Mouse (Mus musculus): ENCODE measurements around the gene Olfr809. TPM values are rescaled to one million over a fixed set of nuclear protein-coding genes. Genes with fewer than 3 reads are reported as not detected.

Olfr809 gene
- not detected in 2 replicates for polyA plus RNA-seq (2015; fragmentation: Nextera tagmentation; extraction: Ambion mirVana)

DNA sequence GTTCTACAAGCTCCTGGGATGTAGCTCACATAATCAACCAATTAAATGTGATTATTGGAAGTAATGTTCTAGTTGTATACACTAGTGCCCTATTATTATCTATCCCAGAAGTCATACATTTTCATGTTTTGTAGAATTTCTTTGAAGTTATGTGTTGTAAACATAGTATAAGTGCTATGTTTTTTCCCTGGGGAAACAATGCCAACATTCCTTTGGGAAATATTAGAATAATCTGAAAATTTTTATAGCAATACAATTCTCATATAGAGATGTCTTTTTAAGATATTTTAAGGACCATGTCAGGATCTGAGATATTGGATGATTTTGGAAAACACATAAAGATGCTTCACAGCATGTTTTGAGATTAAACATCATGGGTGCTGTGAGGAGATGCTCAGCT, at the start of gene Olfr809:
Gene Olfr809 (plus strand): TSS at position 301 of the 400 bp plus-strand sequence.
- Histone ChIP-seq H3K9me3 (no peaks in the 10 kb centered on the region), H3K27ac (no peak within 1 kb of the TSS), H3K4me3 (no peak within 1 kb of the TSS), H3K27me3 (no peaks in the 10 kb centered on the region), H3K4me1 (no peaks in the 10 kb centered on the region), H3K9ac (no peak within 1 kb of the TSS), H3K4me2 (no peak within 1 kb of the TSS), H3K36me3 (no peaks in the 10 kb centered on the region)
- no peak for ATAC-seq (ENCODE audit: borderline replicate concordance, extremely low read depth, low FRiP score, low TSS enrichment)

DNA sequence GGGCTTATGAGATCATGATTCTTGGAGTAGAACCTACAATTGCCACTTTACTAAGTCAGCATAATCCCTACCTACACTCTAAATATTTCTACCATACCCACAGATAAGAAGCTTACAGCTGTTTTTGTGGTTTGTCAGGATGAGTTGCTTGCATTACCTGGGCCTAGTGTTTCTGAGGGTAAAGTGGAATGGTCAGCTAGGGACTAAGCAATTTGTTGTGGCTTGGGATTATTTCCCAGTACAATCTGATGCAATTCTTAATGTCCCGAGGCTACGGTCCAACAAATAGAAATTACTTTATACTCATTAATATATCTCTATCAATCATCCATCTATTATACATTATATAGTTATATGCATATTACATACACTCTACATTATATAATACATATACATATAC, 45.2 kb upstream of the Olfr809 start, which contains the start of gene Olfr805:
Gene Olfr805 (minus strand): TSS at position 101 of the 400 bp plus-strand sequence.
- ATAC-seq (ENCODE audit: borderline replicate concordance, extremely low read depth, low FRiP score, low TSS enrichment) = no peak
- H3K4me3 ChIP-seq = no peak within 1 kb of the TSS
- H3K9me3 ChIP-seq = no peaks in the 10 kb centered on the region
- no peak within 1 kb of the TSS for H3K4me2 ChIP-seq
- H3K27me3 ChIP-seq = no peaks in the 10 kb centered on the region
- H3K36me3 ChIP-seq = no peaks in the 10 kb centered on the region
- H3K4me1 ChIP-seq = no peaks in the 10 kb centered on the region
- H3K27ac ChIP-seq = no peak within 1 kb of the TSS
- no peak within 1 kb of the TSS for H3K9ac ChIP-seq
- 91% methylated on average over 2 of the region's 2 CpGs for WGBS

DNA sequence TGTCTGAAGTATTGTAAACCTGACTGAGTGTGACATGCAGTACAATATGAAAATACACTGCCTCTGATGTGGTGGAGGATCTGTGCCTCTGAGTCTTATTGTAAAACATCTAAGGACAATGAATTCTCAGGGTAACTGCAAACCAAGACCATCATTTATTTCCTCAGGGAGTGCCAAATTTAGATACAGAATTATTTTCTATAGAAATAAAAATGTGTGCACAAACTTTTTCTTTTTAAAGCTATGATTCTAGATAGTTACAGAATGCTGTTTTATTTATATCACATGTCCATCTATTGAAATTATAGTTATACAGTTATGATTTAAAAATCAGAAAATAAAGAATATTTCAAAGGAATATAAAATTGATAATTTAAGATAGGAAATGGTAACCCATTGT, 32.6 kb upstream of the Olfr809 start, which contains the start of gene Olfr806:
Gene Olfr806 (minus strand): TSS at position 101 of the 400 bp plus-strand sequence.
- Histone ChIP-seq H3K4me1 (no peaks in the 10 kb centered on the region), H3K27ac (no peak within 1 kb of the TSS), H3K9ac (no peak within 1 kb of the TSS), H3K9me3 (no peaks in the 10 kb centered on the region), H3K4me2 (no peak within 1 kb of the TSS), H3K36me3 (no peaks in the 10 kb centered on the region), H3K4me3 (no peak within 1 kb of the TSS), H3K27me3 (no peaks in the 10 kb centered on the region)
- ATAC-seq (ENCODE audit: borderline replicate concordance, extremely low read depth, low FRiP score, low TSS enrichment) = no peak

DNA sequence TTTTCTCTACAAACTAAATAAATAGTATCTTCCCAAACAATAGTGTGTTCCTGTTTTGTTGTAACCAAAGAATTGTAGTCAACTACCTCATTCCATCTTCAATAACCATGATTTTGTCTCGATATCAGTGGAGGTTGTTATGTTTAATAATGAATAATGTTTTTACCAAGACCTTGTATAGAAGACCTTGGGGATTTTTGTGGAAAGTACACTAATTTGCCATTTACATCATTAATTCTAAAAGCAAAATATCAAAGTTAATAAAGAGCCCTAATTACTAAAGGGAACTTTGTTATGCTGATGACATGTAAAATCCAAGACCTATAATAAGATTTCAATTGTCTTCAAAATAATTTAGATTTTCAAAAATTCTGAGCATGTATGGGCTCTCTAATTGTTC, 16.7 kb upstream of the Olfr809 start, which contains the start of gene Olfr807:
Gene Olfr807 (minus strand): TSS at position 101 of the 400 bp plus-strand sequence.
- Histone ChIP-seq H3K9ac (no peak within 1 kb of the TSS), H3K4me1 (no peaks in the 10 kb centered on the region), H3K4me3 (no peak within 1 kb of the TSS), H3K4me2 (no peak within 1 kb of the TSS), H3K27me3 (no peaks in the 10 kb centered on the region), H3K27ac (no peak within 1 kb of the TSS), H3K9me3 (no peaks in the 10 kb centered on the region), H3K36me3 (no peaks in the 10 kb centered on the region)
- 84% methylated on average over 1 of the region's 1 CpGs for WGBS
- no peak for ATAC-seq (ENCODE audit: borderline replicate concordance, extremely low read depth, low FRiP score, low TSS enrichment)

DNA sequence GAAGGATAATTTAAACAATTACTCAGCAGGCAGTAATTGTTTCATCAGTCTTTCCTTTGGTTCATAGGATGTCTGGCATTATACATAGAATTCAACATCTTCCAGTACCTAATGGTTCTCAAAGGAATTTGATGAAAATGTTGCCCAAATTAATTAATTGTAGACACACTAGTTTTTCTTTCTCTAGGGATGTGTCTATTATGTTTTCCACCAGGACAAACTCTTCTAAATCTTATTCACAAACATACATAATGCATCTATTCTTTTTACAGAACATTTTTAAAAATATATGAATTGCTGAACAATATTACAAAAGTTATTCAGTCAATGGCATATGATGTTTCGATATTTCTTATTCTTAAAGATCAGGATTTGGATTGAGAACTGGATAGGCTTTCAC, 9.3 kb upstream of the Olfr809 start, which contains the start of gene Olfr808:
Gene Olfr808 (plus strand): TSS at position 301 of the 400 bp plus-strand sequence.
- Histone ChIP-seq H3K4me1 (no peaks in the 10 kb centered on the region), H3K4me2 (no peak within 1 kb of the TSS), H3K9ac (no peak within 1 kb of the TSS), H3K4me3 (no peak within 1 kb of the TSS), H3K9me3 (no peaks in the 10 kb centered on the region), H3K36me3 (no peaks in the 10 kb centered on the region), H3K27ac (no peak within 1 kb of the TSS), H3K27me3 (no peaks in the 10 kb centered on the region)
- no peak for ATAC-seq (ENCODE audit: borderline replicate concordance, extremely low read depth, low FRiP score, low TSS enrichment)
- 79% methylated on average over 1 of the region's 1 CpGs for WGBS

DNA sequence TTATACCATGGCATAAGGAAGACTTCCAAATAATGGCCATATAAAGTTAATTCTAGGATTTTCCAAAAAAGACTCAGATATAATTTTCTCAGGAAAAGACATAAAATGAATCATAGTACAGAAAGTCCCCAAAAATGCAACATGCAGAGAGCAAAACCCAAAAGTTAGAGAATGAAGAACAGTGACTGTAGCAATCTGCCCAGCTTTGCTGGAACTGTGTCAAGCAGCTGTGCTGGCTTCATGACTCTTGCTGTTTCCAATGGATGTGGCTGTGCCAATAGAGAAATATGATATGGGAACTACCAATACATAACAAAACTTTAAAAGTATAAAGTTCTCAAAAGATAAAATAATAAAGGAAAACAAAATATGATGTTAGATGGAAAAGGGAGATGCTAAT, 3.7 kb downstream of the Olfr809 start:
- H3K4me3 ChIP-seq = no peak overlapping the region
- no peaks in the 10 kb centered on the region for H3K9me3 ChIP-seq
- no peaks in the 10 kb centered on the region for H3K27me3 ChIP-seq
- no peak overlapping the region for H3K27ac ChIP-seq
- H3K4me2 ChIP-seq = no peak overlapping the region
- H3K4me1 ChIP-seq = no peaks in the 10 kb centered on the region
- H3K36me3 ChIP-seq = no peaks in the 10 kb centered on the region
- ATAC-seq (ENCODE audit: borderline replicate concordance, extremely low read depth, low FRiP score, low TSS enrichment) = no peak
- no peak overlapping the region for H3K9ac ChIP-seq

DNA sequence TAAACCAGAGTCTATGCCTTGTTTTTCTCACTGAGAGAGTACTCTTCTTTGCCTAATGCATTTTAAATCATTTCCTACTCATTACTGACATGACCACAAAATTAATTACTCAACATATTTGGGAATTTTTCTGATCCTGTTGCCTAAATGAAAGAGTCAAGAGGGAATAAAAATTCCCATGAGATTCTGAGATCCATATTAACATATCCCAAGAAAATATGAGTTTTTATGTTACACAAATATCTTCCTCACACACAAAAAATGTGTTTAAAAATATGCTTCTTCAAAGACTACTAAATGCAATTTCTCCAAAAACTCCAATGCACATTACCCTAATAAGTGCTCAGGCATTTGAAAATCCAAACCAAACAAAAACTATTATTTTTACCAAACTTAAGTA, 20.4 kb downstream of the Olfr809 start, which contains the start of gene Olfr810:
Gene Olfr810 (minus strand): TSS at position 101 of the 400 bp plus-strand sequence.
- H3K4me3 ChIP-seq = no peak within 1 kb of the TSS
- no peak within 1 kb of the TSS for H3K9ac ChIP-seq
- no peak within 1 kb of the TSS for H3K27ac ChIP-seq
- H3K9me3 ChIP-seq = no peaks in the 10 kb centered on the region
- H3K4me2 ChIP-seq = no peak within 1 kb of the TSS
- H3K27me3 ChIP-seq = no peaks in the 10 kb centered on the region
- H3K36me3 ChIP-seq = no peaks in the 10 kb centered on the region
- H3K4me1 ChIP-seq = no peaks in the 10 kb centered on the region
- ATAC-seq (ENCODE audit: borderline replicate concordance, extremely low read depth, low FRiP score, low TSS enrichment) = no peak

DNA sequence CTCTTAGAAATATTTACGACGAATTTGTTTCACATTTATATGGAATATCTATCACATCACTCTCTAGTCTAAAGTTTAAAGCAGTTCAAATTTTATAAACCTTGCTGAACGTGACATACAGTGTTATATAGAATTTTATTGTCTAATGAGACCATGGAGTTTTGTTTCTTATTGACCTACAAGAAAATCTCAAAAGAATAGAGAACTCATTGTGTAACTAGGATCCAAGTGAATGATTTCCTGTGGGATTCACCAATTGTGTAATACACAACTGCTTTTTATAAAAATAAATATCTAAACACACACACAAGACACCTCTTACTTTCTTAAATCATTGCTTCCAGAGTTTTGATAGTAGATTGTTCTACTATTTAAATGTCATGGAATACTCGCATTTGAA, 29.9 kb downstream of the Olfr809 start, which contains the start of gene Olfr811:
Gene Olfr811 (minus strand): TSS at position 101 of the 400 bp plus-strand sequence.
- Histone ChIP-seq H3K27ac (no peak within 1 kb of the TSS), H3K36me3 (no peaks in the 10 kb centered on the region), H3K4me3 (no peak within 1 kb of the TSS), H3K9ac (no peak within 1 kb of the TSS), H3K9me3 (no peaks in the 10 kb centered on the region), H3K4me2 (no peak within 1 kb of the TSS), H3K27me3 (no peaks in the 10 kb centered on the region), H3K4me1 (no peaks in the 10 kb centered on the region)
- 77% methylated on average over 4 of the region's 4 CpGs for WGBS
- ATAC-seq (ENCODE audit: borderline replicate concordance, extremely low read depth, low FRiP score, low TSS enrichment) = no peak

Small RNAs within 50 kb of the gene (microRNA-seq; reads per million reads assigned to microRNA genes)
- not detected for gene Gm24485

Other genes with a start within 250 kb of the Olfr809 start
- not detected in 2 replicates for gene Olfr792, start 235.5 kb upstream of the Olfr809 start, polyA plus RNA-seq (2015; fragmentation: Nextera tagmentation; extraction: Ambion mirVana)
- not detected in 2 replicates for gene Olfr794, start 207.0 kb upstream of the Olfr809 start, polyA plus RNA-seq (2015; fragmentation: Nextera tagmentation; extraction: Ambion mirVana)
- not detected in 2 replicates for gene Olfr796, start 162.1 kb upstream of the Olfr809 start, polyA plus RNA-seq (2015; fragmentation: Nextera tagmentation; extraction: Ambion mirVana)
- gene Olfr798, start 146.7 kb upstream of the Olfr809 start, polyA plus RNA-seq (2015; fragmentation: Nextera tagmentation; extraction: Ambion mirVana) = not detected in 2 replicates
- gene Olfr799, start 137.2 kb upstream of the Olfr809 start, polyA plus RNA-seq (2015; fragmentation: Nextera tagmentation; extraction: Ambion mirVana) = not detected in 2 replicates
- gene Olfr800, start 116.9 kb upstream of the Olfr809 start, polyA plus RNA-seq (2015; fragmentation: Nextera tagmentation; extraction: Ambion mirVana) = not detected in 2 replicates
- gene Olfr801, start 100.8 kb upstream of the Olfr809 start, polyA plus RNA-seq (2015; fragmentation: Nextera tagmentation; extraction: Ambion mirVana) = not detected in 2 replicates
- not detected in 2 replicates for gene Olfr802, start 86.5 kb upstream of the Olfr809 start, polyA plus RNA-seq (2015; fragmentation: Nextera tagmentation; extraction: Ambion mirVana)
- gene Olfr803, start 80.4 kb upstream of the Olfr809 start, polyA plus RNA-seq (2015; fragmentation: Nextera tagmentation; extraction: Ambion mirVana) = not detected in 2 replicates
- not detected in 2 replicates for gene Olfr804, start 71.4 kb upstream of the Olfr809 start, polyA plus RNA-seq (2015; fragmentation: Nextera tagmentation; extraction: Ambion mirVana)
- gene Olfr805, start 45.3 kb upstream of the Olfr809 start, polyA plus RNA-seq (2015; fragmentation: Nextera tagmentation; extraction: Ambion mirVana) = not detected in 2 replicates
- gene Olfr806, start 32.7 kb upstream of the Olfr809 start, polyA plus RNA-seq (2015; fragmentation: Nextera tagmentation; extraction: Ambion mirVana) = not detected in 2 replicates
- not detected in 2 replicates for gene Olfr807, start 16.8 kb upstream of the Olfr809 start, polyA plus RNA-seq (2015; fragmentation: Nextera tagmentation; extraction: Ambion mirVana)
- not detected in 2 replicates for gene Olfr808, start 9.2 kb upstream of the Olfr809 start, polyA plus RNA-seq (2015; fragmentation: Nextera tagmentation; extraction: Ambion mirVana)
- gene Olfr810, start 20.3 kb downstream of the Olfr809 start, polyA plus RNA-seq (2015; fragmentation: Nextera tagmentation; extraction: Ambion mirVana) = not detected in 2 replicates
- not detected in 2 replicates for gene Olfr811, start 29.8 kb downstream of the Olfr809 start, polyA plus RNA-seq (2015; fragmentation: Nextera tagmentation; extraction: Ambion mirVana)
- gene Olfr812, start 71.5 kb downstream of the Olfr809 start, polyA plus RNA-seq (2015; fragmentation: Nextera tagmentation; extraction: Ambion mirVana) = not detected in 2 replicates
- gene Olfr813, start 80.7 kb downstream of the Olfr809 start, polyA plus RNA-seq (2015; fragmentation: Nextera tagmentation; extraction: Ambion mirVana) = not detected in 2 replicates
- not detected in 2 replicates for gene Olfr814, start 105.2 kb downstream of the Olfr809 start, polyA plus RNA-seq (2015; fragmentation: Nextera tagmentation; extraction: Ambion mirVana)
- gene Olfr815, start 131.2 kb downstream of the Olfr809 start, polyA plus RNA-seq (2015; fragmentation: Nextera tagmentation; extraction: Ambion mirVana) = not detected in 2 replicates
- gene Olfr816, start 141.0 kb downstream of the Olfr809 start, polyA plus RNA-seq (2015; fragmentation: Nextera tagmentation; extraction: Ambion mirVana) = not detected in 2 replicates
- not detected in 2 replicates for gene Olfr818, start 174.5 kb downstream of the Olfr809 start, polyA plus RNA-seq (2015; fragmentation: Nextera tagmentation; extraction: Ambion mirVana)
- gene Olfr819, start 192.6 kb downstream of the Olfr809 start, polyA plus RNA-seq (2015; fragmentation: Nextera tagmentation; extraction: Ambion mirVana) = not detected in 2 replicates
- not detected in 2 replicates for gene Olfr247, start 201.5 kb downstream of the Olfr809 start, polyA plus RNA-seq (2015; fragmentation: Nextera tagmentation; extraction: Ambion mirVana)
- not detected in 2 replicates for gene Gm10310, start 210.4 kb downstream of the Olfr809 start, polyA plus RNA-seq (2015; fragmentation: Nextera tagmentation; extraction: Ambion mirVana)
- gene Olfr820, start 238.0 kb downstream of the Olfr809 start, polyA plus RNA-seq (2015; fragmentation: Nextera tagmentation; extraction: Ambion mirVana) = not detected in 2 replicates

All from lung, embryonic 15.5 days (tissue).